Mouse (Mus musculus): Measurements from ENCODE around the gene Nagpa.

DNA sequence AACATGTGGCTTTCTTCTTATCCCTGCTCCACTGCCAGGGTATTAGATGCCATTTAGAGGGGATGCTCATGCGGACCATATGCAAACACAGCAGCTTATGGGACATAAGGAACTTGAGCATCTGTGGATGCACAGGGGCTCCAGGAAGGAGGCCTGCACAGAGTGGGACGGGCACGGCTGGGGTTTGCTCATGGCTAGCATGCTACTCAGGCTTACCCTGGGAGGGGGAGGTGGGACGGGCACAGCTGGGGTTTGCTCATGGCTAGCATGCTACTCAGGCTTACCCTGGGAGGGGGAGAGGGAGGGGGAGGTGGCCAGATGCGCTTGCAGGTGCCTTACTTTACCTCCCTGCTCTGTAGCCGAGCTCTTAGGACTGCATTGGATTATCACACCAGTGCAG is 39.1 kb upstream of the Nagpa start:
- TF ChIP-seq CTCF (IDR thresholded peaks at IDR 0.05; ENCODE audit: low read depth, low read length), result no peak
- no peak for TF ChIP-seq POLR2A (IDR thresholded peaks at IDR 0.05; ENCODE audit: extremely low read depth, insufficient read depth, low read length)
